Mouse (Mus musculus) heart, embryonic 16.5 days (tissue): ENCODE results near the gene Cth. TPM values are rescaled to one million over a fixed set of nuclear protein-coding genes. Genes with fewer than 3 reads are reported as not detected.

Source experiments
- ATAC-seq: fragments of 200-750 bp; cut with Nextera tagmentation; replicated peaks from 2 replicates; pipeline ENCODE4 v1.8.0; 2017; ENCODE audit warnings: moderate number of reproducible peaks; ENCODE audit not compliant: insufficient read depth, low FRiP score; ENCODE audit errors: extremely low read depth
- H3K27ac ChIP-seq: fragments of 300-500 bp; sonication (generic); 2 replicates; pipeline ENCODE4 v1.5.1; 2014; ENCODE audit warnings: mild to moderate bottlenecking, low read length, control low read depth, moderate library complexity
- H3K27me3 ChIP-seq: fragments of 300-500 bp; sonication (generic); 2 replicates; pipeline ENCODE4 v1.6.1; 2014; ENCODE audit warnings: low read length, mixed read lengths; ENCODE audit not compliant: control insufficient read depth, insufficient read depth
- H3K36me3 ChIP-seq: fragments of 300-500 bp; sonication (generic); 2 replicates; pipeline ENCODE4 v1.6.1; 2014; ENCODE audit not compliant: control insufficient read depth, insufficient read depth
- H3K4me1 ChIP-seq: fragments of 300-500 bp; sonication (generic); 2 replicates; pipeline ENCODE4 v1.6.1; 2014; ENCODE audit warnings: low read length, mixed read lengths; ENCODE audit not compliant: control insufficient read depth, insufficient read depth
- H3K4me2 ChIP-seq: fragments of 300-500 bp; sonication (generic); 2 replicates; pipeline ENCODE4 v1.6.1; 2014; ENCODE audit warnings: low read depth, mild to moderate bottlenecking, control low read depth, low read length
- H3K4me3 ChIP-seq: fragments of 300-500 bp; sonication (generic); 2 replicates; pipeline ENCODE4 v1.5.1; 2014; ENCODE audit warnings: mild to moderate bottlenecking, control low read depth, low read length
- H3K9ac ChIP-seq: fragments of 300-500 bp; sonication (generic); 2 replicates; pipeline ENCODE4 v1.6.1; 2014; ENCODE audit warnings: low read length, control low read depth
- H3K9me3 ChIP-seq: fragments of 300-500 bp; sonication (generic); replicated peaks from 2 replicates; pipeline ENCODE4 v1.6.1; 2016; ENCODE audit warnings: low read length; ENCODE audit not compliant: control insufficient read depth
- WGBS: fragments of 180-500 bp; shearing (Covaris S2); extraction: QIAGEN DNeasy Blood & Tissue Kit; methylation state at CpG from one replicate; pipeline ENCODE4 v1.1.7; 2014; 5-methylcytosine and 5-hydroxymethylcytosine counted together
- polyA plus RNA-seq: library from polyadenylated mRNA; unstranded; fragments of >200 nt; fragmentation: Nextera tagmentation; extraction: Ambion mirVana; gene quantifications from 2 replicates; pipeline ENCODE4 v1.2.1, GENCODE M21; 2015

Cth gene
- polyA plus RNA-seq, 1 experiment from 2014 or later: 4.2 TPM

- Histone ChIP-seq H3K4me1 (peaks cover 2% of the 10 kb centered on the region; the same call in 1 of the 2 replicates), H3K27ac (no peak overlapping the region), H3K27me3 (no peaks in the 10 kb centered on the region), H3K9ac (no peak overlapping the region), H3K4me3 (no peak overlapping the region), H3K9me3 (no peaks in the 10 kb centered on the region), H3K4me2 (no peak overlapping the region), H3K36me3 (no peaks in the 10 kb centered on the region)
- ATAC-seq: no peak
- 86% methylated on average over 3 of the region's 3 CpGs for WGBS
Observed at GRCm38 (mm10) chr3:157923268-157923835, 1.5 kb downstream of the Cth start.

GRCm38 (mm10) chr3:157921376-157921775 lies 3.5 kb downstream of the Cth start:
- no peak overlapping the region for H3K9ac ChIP-seq
- no peak for ATAC-seq
- H3K36me3 ChIP-seq: no peaks in the 10 kb centered on the region
- H3K4me3 ChIP-seq: no peak overlapping the region
- H3K4me1 ChIP-seq: peaks cover 2% of the 10 kb centered on the region; the same call in 1 of the 2 replicates
- 75% methylated on average over 2 of the region's 2 CpGs for WGBS
- H3K27ac ChIP-seq: no peak overlapping the region
- H3K9me3 ChIP-seq: no peaks in the 10 kb centered on the region
- H3K4me2 ChIP-seq: no peak overlapping the region
- H3K27me3 ChIP-seq: no peaks in the 10 kb centered on the region

- no peak overlapping the region for H3K4me3 ChIP-seq
- H3K27me3 ChIP-seq: no peaks in the 10 kb centered on the region
- WGBS: 83% methylated on average over 4 of the region's 4 CpGs
- no peaks in the 10 kb centered on the region for H3K9me3 ChIP-seq
- ATAC-seq: no peak
- no peak overlapping the region for H3K9ac ChIP-seq
- no peaks in the 10 kb centered on the region for H3K4me1 ChIP-seq
- H3K4me2 ChIP-seq: no peak overlapping the region
- no peak overlapping the region for H3K27ac ChIP-seq
- no peaks in the 10 kb centered on the region for H3K36me3 ChIP-seq
Observed at GRCm38 (mm10) chr3:157916336-157916735, 8.5 kb downstream of the Cth start.

DNA sequence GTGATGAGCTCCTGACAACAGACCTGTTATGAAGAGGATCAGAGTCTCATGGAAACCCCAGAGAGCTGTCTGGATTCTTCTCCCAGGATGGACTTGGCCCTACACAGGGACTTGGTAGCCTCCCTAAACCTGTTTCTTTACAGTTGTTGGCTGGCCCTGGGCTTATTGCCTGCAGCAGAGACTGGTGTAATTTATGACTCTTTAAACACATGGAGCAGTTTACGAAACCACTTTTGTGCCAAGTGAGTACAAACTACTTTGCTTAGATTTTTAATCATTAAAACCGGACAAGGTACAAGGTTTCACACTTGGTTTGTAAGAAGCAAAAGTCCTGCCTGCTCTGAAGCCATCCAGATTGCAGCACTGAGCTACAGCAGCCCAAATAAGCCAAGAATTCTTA lies 12.7 kb downstream of the Cth start:
- Histone ChIP-seq H3K9ac (no peak overlapping the region), H3K36me3 (no peaks in the 10 kb centered on the region)
- 86% methylated on average over 2 of the region's 2 CpGs for WGBS

GRCm38 (mm10) chr3:157910262-157910661 lies 14.6 kb downstream of the Cth start:
- Histone ChIP-seq H3K9ac (no peak overlapping the region), H3K4me3 (no peak overlapping the region), H3K27me3 (no peaks in the 10 kb centered on the region), H3K36me3 (no peaks in the 10 kb centered on the region), H3K4me1 (no peaks in the 10 kb centered on the region), H3K4me2 (no peak overlapping the region), H3K9me3 (no peaks in the 10 kb centered on the region), H3K27ac (no peak overlapping the region)
- WGBS: 76% methylated on average over 3 of the region's 3 CpGs
- no peak for ATAC-seq

More for the DNA sequence above, 12.7 kb downstream of the Cth start:
- Histone ChIP-seq H3K27ac (no peak overlapping the region), H3K27me3 (no peaks in the 10 kb centered on the region), H3K4me2 (no peak overlapping the region), H3K4me1 (no peaks in the 10 kb centered on the region), H3K9me3 (no peaks in the 10 kb centered on the region), H3K4me3 (no peak overlapping the region)
- no peak for ATAC-seq

GRCm38 (mm10) chr3:157908166-157908565 lies 16.7 kb downstream of the Cth start:
- Histone ChIP-seq H3K4me1 (no peaks in the 10 kb centered on the region), H3K27me3 (no peaks in the 10 kb centered on the region), H3K27ac (no peak overlapping the region), H3K9ac (no peak overlapping the region), H3K36me3 (no peaks in the 10 kb centered on the region), H3K9me3 (no peaks in the 10 kb centered on the region), H3K4me3 (no peak overlapping the region), H3K4me2 (no peak overlapping the region)
- no peak for ATAC-seq
- WGBS: 68% methylated on average over 3 of the region's 3 CpGs

GRCm38 (mm10) chr3:157901721-157902120 lies 23.2 kb downstream of the Cth start:
- Histone ChIP-seq H3K4me2 (no peak overlapping the region), H3K36me3 (no peaks in the 10 kb centered on the region), H3K4me1 (no peaks in the 10 kb centered on the region), H3K27me3 (no peaks in the 10 kb centered on the region), H3K4me3 (no peak overlapping the region), H3K9ac (no peak overlapping the region), H3K9me3 (no peaks in the 10 kb centered on the region), H3K27ac (no peak overlapping the region)
- WGBS: 85% methylated on average over 5 of the region's 5 CpGs
- ATAC-seq: no peak

GRCm38 (mm10) chr3:157899986-157900385 lies 24.9 kb downstream of the Cth start:
- H3K36me3 ChIP-seq: no peaks in the 10 kb centered on the region
- no peak for ATAC-seq
- no peak overlapping the region for H3K27ac ChIP-seq
- H3K4me3 ChIP-seq: no peak overlapping the region
- no peak overlapping the region for H3K4me2 ChIP-seq
- H3K27me3 ChIP-seq: no peaks in the 10 kb centered on the region
- no peaks in the 10 kb centered on the region for H3K4me1 ChIP-seq
- H3K9ac ChIP-seq: no peak overlapping the region
- H3K9me3 ChIP-seq: no peaks in the 10 kb centered on the region
- WGBS: 82% methylated on average over 1 of the region's 1 CpGs

DNA sequence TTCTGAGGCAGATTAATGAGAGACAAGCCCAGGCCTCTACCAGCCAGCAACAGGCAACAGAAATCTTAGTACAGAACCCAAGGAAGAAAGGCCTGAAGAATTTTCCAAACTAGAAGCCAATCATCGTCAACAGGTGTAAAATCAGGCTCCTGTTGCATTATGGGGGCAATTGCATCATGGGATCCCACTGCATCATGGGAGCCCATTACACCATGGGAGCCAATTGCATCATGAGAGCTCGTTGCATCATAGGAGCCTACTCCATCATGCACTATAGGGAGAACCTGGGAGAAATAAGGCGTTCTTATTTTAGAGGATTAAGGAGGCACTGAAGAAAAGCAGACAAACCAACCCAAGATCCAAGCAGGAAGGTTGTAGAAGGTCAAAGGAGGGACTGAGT lies 27.2 kb downstream of the Cth start:
- H3K4me2 ChIP-seq: no peak overlapping the region
- H3K27me3 ChIP-seq: no peaks in the 10 kb centered on the region
- no peaks in the 10 kb centered on the region for H3K4me1 ChIP-seq
- H3K4me3 ChIP-seq: no peak overlapping the region
- no peak overlapping the region for H3K9ac ChIP-seq
- no peak for ATAC-seq
- no peak overlapping the region for H3K27ac ChIP-seq
- no peaks in the 10 kb centered on the region for H3K9me3 ChIP-seq
- WGBS: 86% methylated on average over 3 of the region's 3 CpGs
- no peaks in the 10 kb centered on the region for H3K36me3 ChIP-seq
